18 mouse cellular contexts compared by ENCODE assay signal in the genomic region with DNA sequence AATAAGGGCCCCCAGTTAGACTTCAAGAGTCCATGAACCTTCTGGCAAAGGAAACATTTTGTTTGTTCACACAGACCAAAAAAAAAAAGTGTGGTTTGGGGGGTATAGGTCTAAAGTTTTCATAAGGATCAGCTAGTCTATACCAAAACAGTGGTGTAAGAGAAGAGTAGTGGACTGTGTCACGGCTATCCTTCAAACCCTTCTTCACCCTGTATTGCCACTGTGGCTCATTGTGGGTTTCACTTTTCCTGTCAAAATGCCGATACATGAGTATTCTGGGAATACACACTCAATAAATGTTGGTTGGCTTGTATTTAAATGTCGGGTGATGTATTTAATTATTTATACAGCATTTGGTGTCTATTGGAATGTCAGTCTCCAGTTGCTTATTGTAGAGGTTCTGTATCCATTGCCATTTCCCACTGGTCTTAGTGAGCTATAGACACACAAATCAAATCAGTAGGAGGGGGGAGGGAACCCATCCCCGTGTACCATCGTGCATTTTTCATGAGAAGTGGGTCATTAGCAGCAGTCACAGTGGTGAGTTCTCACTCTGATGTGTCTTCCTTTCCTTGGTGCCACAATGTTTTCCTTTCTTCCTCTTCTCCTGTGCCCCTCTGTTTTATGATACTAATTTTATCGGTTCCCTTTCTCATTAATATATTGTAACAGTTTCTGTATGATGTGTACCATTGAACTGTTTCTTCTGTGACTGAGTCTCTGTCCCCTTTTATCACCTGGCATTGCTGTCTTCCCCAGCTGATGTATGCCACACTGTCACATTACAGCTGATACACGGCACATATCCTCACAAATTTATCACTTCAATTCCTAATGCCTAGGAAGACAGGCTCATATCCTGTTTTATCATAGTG.
"Had no signal": no experiment of that assay in that cellular context is flagged by ENCODE, and none has a peak within 500 bp of the region (broad histone marks: within the 10 kb centered on the region; RNA-seq: fewer than 3 reads in every experiment).

No protein-coding gene starts in this region.

- H3K36me3 ChIP-seq: limb, embryonic 12.5 days; liver, embryonic 13.5 days; lung, embryonic 15.5 days; stomach, embryonic 15.5 days had no signal

- H3K4me2 ChIP-seq: limb, embryonic 12.5 days; liver, embryonic 13.5 days; lung, embryonic 15.5 days; stomach, embryonic 15.5 days had no signal

- H3K9ac ChIP-seq: limb, embryonic 12.5 days; liver, embryonic 13.5 days; liver, postnatal 0 days; lung, embryonic 15.5 days; stomach, embryonic 15.5 days had no signal

- H3K4me1 ChIP-seq: limb, embryonic 12.5 days; liver, embryonic 13.5 days; lung, embryonic 15.5 days; megakaryocyte, embryonic 14.5 days; stomach, embryonic 15.5 days had no signal

- DNase-seq: kidney, adult 8-10 months; kidney, postnatal 4 days; liver; liver, embryonic 13.5 days; liver, postnatal 0 days; lung, postnatal 14 days; right cerebral cortex, postnatal 4 days; spleen, adult 18-20 months; thymus, adult 2 months; thymus, postnatal 25 days had no signal

- H3K4me3 ChIP-seq: layer of hippocampus, adult 2 months; limb, embryonic 12.5 days; liver, embryonic 13.5 days; lung, embryonic 15.5 days; megakaryocyte, embryonic 14.5 days; stomach, embryonic 15.5 days had no signal

- H3K9me3 ChIP-seq: limb, embryonic 12.5 days; liver, embryonic 13.5 days; lung, embryonic 15.5 days; megakaryocyte, embryonic 14.5 days; stomach, embryonic 15.5 days had no signal

- H3K27ac ChIP-seq: layer of hippocampus, adult 2 months; limb, embryonic 12.5 days; liver, embryonic 13.5 days; lung, embryonic 15.5 days; macrophage; stomach, embryonic 15.5 days had no signal

- H3K27me3 ChIP-seq: limb, embryonic 12.5 days; liver, embryonic 13.5 days; lung, embryonic 15.5 days; megakaryocyte, embryonic 14.5 days; stomach, embryonic 15.5 days had no signal

- ATAC-seq: inflammation-experienced regulatory T-cells, adult 6 months; intestine, postnatal 0 days; liver, postnatal 0 days had no signal
